Mouse (Mus musculus) MN1 (cell line): ENCODE results near the gene Cdk6.
"Not testable (repeated sequence)": the region's sequence is repeated elsewhere in the genome, so short reads cannot be mapped to it uniquely, and the experiment has no call there.

Source experiments
- DNase-seq: peaks from one replicate; pipeline ENCODE4 v3.0.0-alpha.2; 2016; ENCODE audit warnings: low spot score

Cdk6 gene

DNA sequence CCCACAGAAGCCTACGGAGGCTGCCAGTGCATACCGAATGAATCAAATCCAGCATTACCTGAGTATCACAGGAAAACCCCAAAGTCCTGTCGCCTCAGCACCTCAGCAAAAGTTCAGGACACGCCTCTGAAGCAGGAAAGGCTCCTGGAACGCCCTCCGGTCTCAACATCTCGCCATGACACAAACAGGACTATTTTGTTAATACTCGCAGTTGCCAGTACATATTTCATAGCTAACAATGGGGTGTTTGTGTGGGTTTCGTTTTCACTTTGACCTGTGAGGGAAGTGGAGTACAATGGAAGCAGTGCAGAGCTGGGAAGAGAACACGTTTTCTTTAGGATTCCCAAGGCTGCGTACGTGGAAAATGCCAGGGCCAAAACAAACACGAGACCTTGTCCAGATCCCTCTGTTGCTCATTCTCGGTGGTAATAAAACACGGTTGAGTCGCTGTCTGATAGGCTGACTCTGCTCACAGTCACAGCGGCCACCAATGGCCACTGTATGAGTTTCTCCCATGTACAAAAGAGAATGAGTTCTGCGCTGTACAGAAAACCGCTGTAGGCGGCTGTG lies 91.9 kb downstream of the Cdk6 start:
- not testable (repeated sequence) for DNase-seq

DNA sequence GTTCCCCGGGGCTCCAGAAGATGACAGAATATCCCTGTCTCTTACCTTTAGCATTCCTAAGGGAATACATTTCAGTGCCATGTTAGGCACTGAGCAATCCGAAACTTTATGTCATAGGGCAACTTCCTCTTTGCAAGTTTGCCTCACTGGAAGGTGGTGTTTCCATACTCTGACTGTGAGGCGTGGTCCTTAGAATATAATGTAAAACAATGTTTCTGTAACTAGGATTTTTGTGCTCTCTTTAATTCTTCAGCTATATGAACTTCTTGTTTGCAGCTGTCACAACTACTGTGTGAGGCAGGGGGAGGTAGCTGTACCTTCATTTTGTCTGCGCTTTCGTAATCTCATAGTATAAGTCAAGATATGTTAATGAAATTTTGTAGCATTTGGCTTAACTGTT lies 92.8 kb downstream of the Cdk6 start:
- not testable (repeated sequence) for DNase-seq

DNA sequence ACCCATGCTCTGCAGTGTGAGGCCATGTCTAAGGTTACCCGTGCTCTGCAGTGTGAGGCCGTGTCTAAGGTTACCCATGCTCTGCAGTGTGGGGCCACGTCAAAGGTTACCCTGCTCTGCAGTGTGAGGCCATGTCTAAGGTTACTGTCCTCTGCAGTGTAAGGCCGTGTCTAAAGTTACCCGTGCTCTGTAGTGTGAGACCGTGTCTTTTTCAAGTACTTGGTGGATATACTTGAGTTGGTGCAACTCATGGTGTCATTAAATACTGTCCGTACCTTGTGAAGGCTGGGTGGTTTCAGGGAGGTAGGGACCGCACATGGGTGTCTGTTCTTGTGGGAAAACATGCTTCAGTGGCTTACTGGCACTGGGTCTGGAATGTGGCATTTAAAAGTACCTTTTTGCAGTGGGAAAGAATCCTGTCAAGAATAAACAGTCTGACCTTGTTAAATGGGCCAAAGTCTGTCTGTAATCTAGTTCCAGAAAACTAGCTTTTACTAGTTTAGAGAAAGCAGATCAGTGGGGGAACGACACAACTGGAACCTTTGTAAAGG lies 97.2 kb downstream of the Cdk6 start:
- not testable (repeated sequence) for DNase-seq

DNA sequence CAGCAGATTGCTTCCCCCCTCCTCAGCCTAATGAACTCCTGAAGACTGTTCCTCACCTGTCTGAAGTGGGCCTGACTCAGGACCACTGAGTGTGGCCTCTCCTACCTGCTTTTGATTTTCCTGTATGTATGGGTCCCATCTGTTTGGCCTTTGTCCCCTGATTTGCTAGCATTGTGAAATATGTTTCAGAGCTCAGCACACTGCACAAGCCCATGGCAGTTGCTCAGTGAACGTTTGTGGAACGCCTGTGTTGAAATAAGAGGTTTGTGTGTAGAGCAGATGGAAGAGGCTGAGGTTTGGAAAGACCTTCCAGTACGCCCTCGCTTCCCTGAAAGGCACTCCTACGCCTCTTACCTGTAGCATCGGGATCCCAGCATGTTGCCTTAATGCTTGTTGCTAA lies 98.1 kb downstream of the Cdk6 start:
- not testable (repeated sequence) for DNase-seq

DNA sequence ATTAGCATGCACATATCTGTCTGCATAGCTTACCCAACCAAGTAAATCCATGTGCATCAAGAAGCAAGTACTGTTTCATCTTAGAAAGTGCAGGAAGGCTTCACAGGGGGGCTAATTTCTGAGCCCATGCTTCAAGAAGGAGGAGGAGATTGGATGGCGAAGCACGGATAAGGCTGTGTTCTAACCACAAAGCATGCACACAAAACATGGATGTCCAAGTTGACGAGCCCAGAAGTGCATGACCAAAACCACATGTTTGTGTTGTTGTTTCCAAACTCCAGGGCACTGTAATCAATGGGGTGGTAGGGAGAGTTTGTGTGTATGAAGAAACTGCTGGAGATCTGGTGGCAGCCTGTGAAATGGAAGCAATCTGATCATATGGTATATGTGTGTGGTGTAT lies 101.2 kb downstream of the Cdk6 start:
- DNase-seq = not testable (repeated sequence)

DNA sequence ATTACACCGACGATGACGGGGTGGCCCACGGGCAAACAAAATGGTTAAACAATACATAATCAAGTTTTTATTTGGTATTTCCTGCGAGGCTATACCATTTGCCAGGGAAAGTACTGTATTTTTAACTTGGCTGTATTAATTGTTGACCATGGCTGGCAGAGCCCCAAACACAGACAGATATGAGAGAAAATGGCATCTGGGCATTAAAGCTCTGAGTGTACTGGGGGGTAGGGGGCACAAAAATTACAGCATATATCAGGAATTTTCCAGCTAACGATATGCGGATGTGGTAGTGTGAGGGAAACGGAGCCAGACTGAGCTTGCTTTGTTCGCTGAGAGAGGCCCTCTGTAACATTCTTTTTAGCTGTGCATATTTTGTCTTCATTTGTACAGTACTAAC lies 109.9 kb downstream of the Cdk6 start:
- not testable (repeated sequence) for DNase-seq

DNA sequence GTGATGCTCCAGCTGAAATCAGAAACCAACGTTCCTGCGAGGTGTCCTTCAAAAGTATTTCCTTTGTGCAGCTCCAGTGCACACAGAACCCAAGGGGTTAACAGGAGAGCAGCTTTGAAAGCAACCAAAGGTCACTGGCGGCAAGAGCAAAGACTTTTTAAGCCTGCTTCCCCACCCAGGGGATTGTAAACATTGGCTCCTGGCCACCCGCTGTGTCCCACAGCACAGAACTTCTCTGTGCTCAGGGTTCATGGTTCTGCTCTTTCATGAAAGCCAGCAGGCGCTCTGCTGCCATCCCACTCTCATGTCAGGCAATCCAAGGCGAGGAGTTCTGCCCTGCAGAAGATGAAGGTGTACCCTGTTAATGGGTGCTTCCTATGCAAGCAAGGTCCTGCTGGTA lies 112.7 kb downstream of the Cdk6 start:
- DNase-seq = not testable (repeated sequence)

DNA sequence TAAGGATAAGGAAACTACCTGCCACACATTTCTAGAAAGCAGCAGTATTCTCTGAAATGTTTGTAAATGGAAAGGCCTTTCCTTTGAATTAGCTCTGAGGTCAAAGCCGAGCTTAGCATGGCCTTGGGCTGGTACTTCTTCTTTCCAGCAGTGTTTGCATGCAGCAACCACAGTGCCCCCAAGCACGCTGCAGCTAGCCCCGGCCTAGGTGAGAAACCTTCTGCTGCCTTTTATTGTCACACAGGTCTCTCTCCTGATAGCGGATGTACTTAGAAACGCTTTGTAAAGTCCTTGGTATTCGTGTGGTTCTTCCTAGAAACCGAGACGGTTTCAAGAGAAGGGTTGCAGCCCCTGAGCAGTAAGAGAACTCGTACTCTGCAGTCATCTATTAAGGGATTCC lies 119.6 kb downstream of the Cdk6 start:
- no peak for DNase-seq

DNA sequence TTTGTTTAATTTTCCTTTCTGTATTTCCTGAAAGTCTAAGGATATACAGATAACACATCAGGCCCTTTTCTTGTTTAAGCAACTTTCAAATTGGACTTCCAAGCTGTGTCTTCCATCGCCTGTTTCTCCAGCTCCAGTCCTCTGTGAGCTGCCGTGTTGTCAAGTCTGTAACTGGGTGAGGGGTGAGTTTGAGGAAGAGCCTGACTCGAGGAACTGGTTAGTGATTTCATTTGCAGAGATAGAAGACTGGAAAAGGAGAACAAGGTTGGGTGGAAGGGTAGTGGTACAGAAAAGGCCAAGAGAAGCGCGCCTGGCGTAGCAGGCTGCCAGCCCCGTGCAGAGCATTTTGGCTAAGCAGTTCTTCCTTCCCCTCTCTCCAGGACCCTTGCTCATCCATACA lies 120.1 kb downstream of the Cdk6 start:
- no peak for DNase-seq

DNA sequence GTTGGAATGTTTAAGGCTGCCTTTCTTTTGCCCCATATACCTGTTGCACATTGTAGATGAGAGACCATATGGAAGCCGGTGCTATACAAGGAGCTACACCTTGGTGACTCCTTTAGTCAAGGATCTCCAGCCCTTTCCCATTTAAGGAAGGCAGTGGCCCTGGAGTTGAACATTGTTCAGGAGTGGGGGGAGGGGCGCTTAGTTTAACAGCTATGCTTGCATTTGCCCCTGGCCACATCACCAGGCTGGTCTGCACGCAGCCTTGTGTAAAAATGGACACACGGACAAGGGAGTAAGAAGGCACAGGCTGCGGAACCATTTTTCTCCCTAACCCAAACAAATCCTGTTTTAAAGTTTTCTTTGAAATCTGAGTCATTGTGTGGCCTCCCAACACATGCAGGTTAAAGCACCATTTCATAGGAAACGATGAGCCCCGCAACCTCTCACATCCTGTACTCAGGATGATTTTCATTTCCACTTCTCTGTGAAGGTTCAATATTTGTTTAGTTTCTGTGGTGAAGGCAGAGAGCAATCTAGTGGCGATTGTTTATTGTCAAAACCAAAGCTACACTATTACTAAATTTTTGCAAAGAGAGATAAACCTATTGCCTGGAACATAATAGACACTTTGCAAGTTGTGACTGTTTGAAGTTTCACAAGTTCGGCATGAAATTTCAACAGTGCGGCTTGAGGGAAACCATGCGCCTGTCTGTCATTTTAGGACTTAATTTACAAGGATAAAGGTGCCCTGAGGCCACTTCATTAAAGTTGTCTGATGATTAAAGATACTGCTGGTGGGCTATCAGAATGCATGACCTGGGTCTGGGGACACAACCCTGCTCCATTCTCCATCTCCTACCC lies 121.8 kb downstream of the Cdk6 start:
- no peak for DNase-seq

DNA sequence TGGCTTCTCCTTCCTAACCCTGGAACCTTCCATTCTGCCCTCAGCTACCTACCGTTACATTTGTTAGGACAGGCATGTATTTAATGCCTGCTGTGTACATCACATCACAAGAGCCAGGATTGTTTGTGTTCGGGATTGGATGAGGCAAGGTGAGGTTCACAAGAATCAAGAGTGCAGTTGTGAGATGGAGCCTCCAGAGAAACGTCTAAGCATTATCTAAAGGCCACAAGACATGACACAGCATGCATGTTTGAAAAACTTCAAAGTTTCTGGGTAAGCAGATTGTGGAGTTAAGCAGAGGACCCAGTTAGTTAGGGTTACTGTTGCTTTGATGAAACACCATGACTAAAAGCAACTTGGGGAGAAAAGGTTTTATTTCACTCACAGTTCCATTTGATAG lies 122.5 kb downstream of the Cdk6 start:
- no peak for DNase-seq

DNA sequence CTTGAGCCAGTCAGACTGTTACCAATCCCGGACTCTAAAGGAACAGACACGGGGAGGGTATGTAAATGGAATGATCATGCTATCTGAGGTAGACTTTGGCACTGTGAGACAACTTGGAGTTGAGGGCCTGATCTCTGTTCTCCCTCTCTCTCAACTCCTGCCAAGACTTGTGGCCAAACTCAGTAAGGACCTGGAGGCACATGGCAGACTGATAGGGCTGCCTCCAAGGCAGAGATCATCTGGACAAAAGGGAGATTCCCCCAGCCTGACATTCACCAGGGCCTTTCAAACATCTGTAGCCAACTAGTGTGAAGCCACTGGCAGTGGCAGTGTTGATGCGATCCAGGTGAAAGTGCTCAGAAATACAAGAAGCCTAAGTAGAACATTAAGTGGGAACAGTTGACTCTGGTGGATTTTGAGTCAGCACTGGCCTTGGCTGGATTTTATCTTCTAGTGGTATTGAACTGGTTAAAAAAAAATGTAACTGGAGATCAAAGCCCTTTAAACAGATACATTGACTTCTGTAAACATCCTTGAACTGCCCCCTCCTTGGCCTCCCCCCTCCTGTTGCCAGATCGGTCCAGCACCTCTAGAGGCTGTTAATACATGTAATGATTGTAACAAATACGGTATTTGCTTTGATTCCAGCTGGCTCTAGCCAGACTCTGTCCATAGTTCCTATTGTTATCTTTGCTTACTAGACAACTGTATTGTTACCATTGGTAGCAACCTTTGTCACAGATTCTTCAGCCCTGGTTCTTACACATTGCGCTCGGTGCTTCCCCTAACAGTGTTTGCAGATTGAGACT lies 125.0 kb downstream of the Cdk6 start:
- DNase-seq = no peak

DNA sequence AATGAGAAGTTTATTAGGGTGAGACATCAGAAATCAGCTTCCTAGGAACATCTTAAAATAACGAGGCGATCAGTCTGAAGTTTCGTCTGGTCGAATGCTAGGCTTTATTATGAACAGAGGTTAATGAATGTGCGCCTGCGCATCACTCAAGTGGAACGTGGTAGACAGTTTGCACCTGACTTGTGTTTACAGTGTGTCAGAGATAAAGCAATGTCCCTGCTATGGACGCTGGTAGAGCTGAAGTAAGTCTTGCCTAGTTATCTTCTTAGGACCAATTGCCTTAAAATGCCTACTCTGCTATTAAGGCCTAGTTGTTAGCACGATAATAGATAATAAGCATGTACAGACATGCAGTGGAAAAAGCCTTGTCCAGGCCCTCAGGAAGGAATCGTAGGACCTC lies 129.6 kb downstream of the Cdk6 start:
- DNase-seq = no peak

DNA sequence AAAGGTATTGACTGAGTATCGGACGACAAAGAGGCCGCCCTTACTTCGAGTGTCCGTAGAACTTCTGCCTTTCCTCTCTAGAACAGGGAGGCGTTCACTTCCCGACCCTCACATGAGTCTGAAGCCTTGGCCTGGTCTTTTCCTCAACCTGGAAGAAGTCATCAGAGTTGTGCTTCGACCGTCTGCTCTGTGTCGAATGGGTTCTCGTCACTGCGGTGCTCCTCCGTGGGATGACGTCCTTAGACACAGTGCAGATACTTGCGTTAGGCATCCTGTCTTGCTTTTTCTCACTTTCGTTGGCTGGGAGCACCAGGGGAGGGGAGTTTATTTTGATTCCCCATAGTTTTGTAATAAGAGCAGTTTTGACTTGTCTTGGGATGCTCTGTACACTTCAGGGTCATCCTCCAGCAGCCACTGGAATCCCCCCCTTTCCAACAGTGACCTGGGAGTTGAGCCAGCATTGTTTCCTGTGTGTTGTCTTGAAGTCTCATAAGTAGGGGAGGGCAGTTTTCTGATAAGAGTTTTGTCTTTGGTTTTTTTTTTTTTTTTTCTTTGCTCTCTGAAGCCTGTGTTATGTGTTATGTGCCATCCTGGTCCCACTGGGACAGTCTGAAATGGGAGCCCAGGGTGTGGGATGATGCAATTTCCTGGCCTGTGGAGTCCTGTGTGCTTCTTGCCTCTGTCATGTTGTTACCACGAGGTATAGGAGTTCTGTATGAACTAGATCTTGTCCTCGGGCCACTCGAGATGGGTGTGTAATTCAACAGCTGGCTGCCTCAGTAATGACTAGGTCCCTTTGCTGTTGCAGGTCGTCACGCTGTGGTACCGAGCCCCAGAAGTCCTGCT lies 131.2 kb downstream of the Cdk6 start:
- no peak for DNase-seq

DNA sequence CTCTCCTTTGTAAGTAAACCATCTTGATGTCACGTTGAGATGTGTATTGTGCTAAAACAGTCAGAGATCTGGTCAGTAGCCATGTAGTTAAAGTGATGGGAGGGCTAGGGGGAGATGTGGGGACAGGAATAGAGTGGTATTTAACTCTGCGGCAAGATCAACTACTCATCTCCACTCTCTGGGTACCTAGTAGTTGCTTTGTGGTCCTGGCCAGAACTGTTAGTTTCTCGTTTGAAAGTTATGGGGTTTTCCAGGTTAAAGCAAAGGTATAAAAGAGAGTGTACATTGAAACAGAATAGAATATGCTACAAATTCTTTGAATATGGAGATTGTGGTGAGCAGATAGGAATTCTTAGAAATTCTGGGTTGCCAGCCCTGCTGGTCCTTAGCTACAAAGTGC lies 136.4 kb downstream of the Cdk6 start:
- DNase-seq = no peak

DNA sequence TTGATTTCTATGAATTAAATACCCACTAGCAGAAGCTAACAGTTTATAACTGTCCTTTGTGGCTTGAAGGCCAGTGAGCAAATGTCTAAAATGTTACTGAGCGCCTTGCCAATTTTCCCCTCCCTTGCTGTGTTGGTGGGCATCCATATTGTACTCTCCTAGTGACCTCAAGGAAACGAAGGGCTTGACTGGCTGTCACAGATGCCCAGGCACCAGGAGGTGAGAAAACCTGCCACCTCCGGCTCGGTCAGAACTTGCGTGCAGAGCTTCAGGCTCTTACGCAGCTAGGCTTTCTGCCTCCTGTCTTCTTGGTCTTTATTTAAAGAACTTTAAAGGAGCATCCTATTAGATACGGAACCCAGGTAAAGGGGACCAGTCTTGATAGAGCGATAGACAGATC lies 136.9 kb downstream of the Cdk6 start:
- DNase-seq = no peak

DNA sequence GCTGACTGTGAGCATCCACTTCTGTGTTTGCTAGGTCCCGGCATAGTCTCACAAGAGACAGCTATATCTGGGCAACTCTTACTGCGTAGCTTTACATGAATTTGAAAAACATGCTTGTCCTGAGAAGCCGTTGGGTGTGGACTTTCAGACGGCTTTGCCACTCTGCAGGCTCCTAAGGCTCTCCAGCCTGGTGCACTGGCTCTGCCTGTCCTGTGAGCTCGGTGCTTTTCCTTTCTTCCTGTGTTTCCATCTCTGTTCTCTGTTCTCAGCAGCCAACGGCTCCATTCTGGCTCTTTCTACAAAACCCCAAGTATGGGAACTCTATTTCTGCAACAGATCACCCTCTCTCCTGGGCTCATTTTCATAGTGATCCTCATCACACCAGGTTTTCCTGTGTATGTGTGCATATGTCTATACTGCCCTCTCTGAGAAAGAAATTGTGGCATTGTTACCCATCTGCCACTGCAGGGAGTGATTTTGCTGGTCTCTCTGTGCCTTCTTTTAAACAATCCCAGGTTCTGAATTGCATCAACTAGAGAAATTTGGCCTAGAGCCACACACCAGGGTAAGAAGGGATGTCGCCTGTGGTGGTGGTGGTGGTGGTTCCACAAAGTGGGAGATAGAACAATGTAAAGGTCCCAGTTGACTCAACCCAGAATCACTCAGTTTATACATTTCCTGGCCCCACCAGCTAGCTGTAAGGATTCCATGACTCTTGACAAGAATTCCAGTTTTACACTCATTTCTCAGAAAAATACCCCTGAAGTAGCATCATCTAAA lies 137.9 kb downstream of the Cdk6 start:
- no peak for DNase-seq

DNA sequence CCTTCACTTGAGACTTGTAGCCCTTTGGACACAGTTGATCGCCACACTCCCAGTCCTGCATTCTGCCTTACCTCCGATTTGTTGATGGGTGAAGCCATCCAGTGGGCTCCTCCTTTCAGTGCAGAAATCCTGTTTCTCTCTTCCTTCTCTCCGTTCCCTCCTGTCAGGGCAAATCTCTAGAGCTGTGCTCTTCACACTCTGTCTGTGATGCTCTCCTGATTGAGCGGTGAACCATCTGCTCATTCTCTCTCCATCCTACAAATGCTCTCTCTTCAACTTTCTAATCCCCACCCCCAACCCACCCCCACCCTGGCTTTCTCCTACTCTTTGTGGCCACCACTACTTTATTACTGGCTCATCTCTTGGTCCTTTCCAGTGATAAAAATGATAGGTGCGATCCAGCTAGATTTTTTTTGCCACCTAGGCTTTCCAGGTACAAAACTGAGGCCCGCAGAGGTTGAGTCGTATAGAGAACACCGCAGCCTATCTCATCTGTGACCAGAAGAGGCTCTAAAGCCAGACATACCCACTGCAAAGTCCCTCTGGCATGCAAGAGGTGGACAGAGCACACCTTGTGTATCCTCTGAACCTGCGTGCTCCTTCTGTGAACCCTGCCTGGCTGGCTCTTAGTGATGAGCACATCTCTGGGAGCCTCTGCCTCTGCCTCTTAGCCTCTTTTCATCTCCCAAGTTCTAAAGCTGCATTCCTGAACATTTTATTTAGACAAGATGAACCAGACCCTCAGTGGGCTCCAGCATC lies 139.5 kb downstream of the Cdk6 start:
- DNase-seq = no peak

DNA sequence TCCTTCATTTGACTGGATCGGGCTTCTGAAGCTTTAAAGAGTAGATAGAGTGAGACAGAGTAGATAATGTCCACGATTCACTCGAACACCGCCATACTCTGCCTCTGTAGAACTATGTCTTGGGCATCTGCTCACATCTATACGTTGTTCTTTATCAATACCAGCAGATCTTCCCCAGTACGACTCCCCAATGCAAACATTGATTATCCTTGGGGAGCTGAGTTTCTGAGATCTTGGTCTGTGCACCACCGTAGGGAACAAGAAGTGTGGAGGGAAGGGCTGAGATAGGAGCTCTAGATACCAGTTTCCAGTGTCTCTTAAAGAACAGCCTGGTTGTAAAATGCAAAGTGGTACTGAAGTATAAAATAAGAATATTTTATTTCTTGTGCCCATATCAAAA lies 141.2 kb downstream of the Cdk6 start:
- no peak for DNase-seq

DNA sequence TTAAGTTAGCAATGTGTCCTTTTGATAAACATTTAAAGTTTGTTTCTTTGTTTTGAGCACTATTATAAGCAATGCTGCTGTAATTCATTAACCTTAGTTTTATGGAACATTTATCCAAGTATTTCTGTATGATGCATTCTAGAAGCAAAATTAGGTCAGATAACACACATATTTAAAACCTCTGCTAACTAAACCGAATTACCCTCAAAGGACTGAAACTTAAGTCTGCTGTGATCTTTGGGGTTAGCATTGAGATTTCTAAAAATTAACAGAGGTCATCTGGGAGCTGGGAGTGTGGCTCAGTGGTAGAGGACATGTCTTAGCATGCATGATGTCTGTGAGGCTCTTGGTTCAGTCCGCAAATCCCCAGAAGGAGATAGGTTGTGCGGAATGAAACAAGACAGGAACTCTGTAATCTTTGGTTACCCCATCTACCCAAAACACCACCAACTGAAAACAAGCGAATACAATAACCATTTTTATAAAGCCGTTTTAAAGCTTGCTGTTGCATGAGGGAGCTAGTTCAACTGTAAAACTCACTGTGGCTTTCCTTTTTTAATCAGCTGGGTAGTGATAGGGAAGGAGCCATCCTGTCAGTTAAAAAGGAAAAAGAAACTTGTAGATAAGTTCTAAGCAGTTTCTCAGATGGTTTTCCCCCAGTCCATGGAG lies 141.9 kb downstream of the Cdk6 start:
- DNase-seq = no peak
